Mouse (Mus musculus): Measurements from ENCODE around the gene Npm3. TPM values are rescaled to one million over a fixed set of nuclear protein-coding genes. Genes with fewer than 3 reads are reported as not detected.

The Npm3 gene
- polyA plus RNA-seq, 1 experiment: 175 TPM

DNA sequence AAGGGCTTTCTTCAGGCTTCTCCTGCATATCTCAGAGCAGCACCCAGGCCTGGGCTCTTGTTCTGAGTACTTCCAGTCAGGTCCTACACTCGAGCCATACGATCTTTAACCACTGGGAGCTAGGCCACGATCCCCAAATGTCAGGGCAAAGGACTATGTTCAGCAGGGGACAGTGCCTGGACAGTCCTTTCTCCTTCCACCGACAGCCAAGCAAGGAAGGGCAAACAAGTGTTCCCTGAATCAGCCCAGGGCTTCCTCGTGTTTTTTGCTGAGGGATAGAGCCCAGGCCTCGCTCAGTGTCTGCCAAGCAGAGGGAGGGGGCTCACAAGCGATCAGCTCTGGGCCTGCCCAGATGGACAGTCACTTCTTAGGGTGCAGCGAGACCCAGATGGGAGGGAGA is 19.3 kb downstream of the Npm3 start:
- Histone ChIP-seq H3ac (ENCODE audit: control insufficient read depth, insufficient read length, low read depth) (no peak overlapping the region), H3K79me3 (ENCODE audit: low read depth) (no peaks in the 10 kb centered on the region), H3K79me2 (ENCODE audit: control insufficient read depth, insufficient read depth) (no peaks in the 10 kb centered on the region), H3K4me3 (ENCODE audit: insufficient read depth, poor library complexity, severe bottlenecking) (no peak overlapping the region), H3K27me3 (ENCODE audit: control insufficient read depth, insufficient read depth, insufficient read length) (peaks cover 68% of the 10 kb centered on the region), H3K36me3 (ENCODE audit: control insufficient read depth, insufficient read depth) (no peaks in the 10 kb centered on the region)
- TF ChIP-seq USF1 (IDR thresholded peaks at IDR 0.05; ENCODE audit: low read depth) (no peak), MYOD1 (IDR thresholded peaks at IDR 0.05; ENCODE audit: control insufficient read depth, insufficient read length, low read depth) (no peak), MYOG (IDR thresholded peaks at IDR 0.05; ENCODE audit: control insufficient read depth, extremely low read depth, insufficient read length) (no peak), MAX (IDR thresholded peaks at IDR 0.05) (no peak), CEBPB (IDR thresholded peaks at IDR 0.05; ENCODE audit: low read depth) (no peak), FOSL1 (IDR thresholded peaks at IDR 0.05; ENCODE audit: insufficient read depth, low read length, poor library complexity, severe bottlenecking) (no peak), CTCF (IDR thresholded peaks at IDR 0.05; ENCODE audit: control insufficient read depth, insufficient read depth, insufficient read length) (no peak)

DNA sequence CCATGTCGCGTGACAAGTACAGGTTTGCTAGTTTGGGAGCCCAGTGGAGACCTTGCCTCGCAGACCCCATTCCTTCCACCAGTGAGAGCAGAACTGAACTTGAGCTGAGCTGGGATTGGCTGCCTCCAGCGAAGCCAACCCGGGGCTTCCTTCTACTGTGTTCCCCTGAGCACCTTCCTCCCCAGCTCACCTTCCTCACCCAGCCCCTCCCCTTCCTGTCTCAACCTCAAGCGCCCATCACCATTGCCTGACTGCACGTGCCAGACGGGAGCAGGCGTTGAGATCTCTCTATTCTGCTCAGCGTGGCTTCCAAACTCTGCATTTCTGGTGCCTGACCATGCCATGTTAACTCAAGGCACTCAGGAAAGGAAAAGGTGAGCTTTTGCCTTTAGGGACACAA is 22.2 kb downstream of the Npm3 start:
- Histone ChIP-seq H3ac (ENCODE audit: control insufficient read depth, insufficient read length, low read depth) (no peak overlapping the region), H3K79me2 (ENCODE audit: control insufficient read depth, insufficient read depth) (no peaks in the 10 kb centered on the region), H3K36me3 (ENCODE audit: control insufficient read depth, insufficient read depth) (no peaks in the 10 kb centered on the region), H3K4me3 (ENCODE audit: insufficient read depth, poor library complexity, severe bottlenecking) (no peak overlapping the region), H3K79me3 (ENCODE audit: low read depth) (no peaks in the 10 kb centered on the region), H3K27me3 (ENCODE audit: control insufficient read depth, insufficient read depth, insufficient read length) (peaks cover 49% of the 10 kb centered on the region)
- TF ChIP-seq MYOD1 (IDR thresholded peaks at IDR 0.05; ENCODE audit: control insufficient read depth, insufficient read length, low read depth): no peak
- no peak for TF ChIP-seq USF1 (IDR thresholded peaks at IDR 0.05; ENCODE audit: low read depth)
- no peak for TF ChIP-seq CTCF (IDR thresholded peaks at IDR 0.05; ENCODE audit: control insufficient read depth, insufficient read depth, insufficient read length)
- TF ChIP-seq FOSL1 (IDR thresholded peaks at IDR 0.05; ENCODE audit: insufficient read depth, low read length, poor library complexity, severe bottlenecking): no peak
- TF ChIP-seq MYOG (IDR thresholded peaks at IDR 0.05; ENCODE audit: control insufficient read depth, extremely low read depth, insufficient read length): no peak
- TF ChIP-seq MAX (IDR thresholded peaks at IDR 0.05): no peak
- no peak for TF ChIP-seq CEBPB (IDR thresholded peaks at IDR 0.05; ENCODE audit: low read depth)

DNA sequence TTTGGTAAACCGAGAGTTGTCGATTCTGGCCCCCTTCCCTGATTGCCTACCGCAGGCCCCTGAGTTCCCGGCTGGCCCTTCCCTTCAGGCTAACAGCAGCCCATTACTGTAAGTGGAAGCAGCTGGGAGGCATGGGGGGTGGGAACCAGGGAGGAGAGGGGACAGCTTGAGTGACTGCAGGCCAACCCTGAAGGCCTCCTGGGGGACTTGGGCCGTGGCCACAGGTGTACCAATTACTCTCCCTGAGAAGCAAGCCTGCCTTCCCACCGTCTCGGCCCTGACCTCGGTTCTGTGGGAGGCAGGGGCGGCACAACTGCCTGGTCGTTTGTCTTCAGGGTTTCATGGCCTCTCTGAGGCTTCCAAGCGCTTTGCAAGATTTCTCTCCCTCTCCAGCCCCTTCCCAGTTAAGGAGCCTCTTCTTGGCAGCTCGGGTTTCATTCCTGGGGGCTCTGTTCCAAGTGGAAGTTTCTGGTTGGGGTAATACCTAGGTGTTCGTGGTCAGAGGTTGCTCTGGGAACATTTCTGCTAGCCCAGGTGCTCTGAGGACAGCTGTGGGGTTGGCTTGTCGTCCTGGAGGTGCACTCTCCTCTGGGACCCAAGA is 23.6 kb downstream of the Npm3 start:
- Histone ChIP-seq H3K79me2 (ENCODE audit: control insufficient read depth, insufficient read depth) (no peaks in the 10 kb centered on the region), H3K27me3 (ENCODE audit: control insufficient read depth, insufficient read depth, insufficient read length) (peaks cover 37% of the 10 kb centered on the region), H3ac (ENCODE audit: control insufficient read depth, insufficient read length, low read depth) (no peak overlapping the region), H3K36me3 (ENCODE audit: control insufficient read depth, insufficient read depth) (no peaks in the 10 kb centered on the region), H3K79me3 (ENCODE audit: low read depth) (no peaks in the 10 kb centered on the region), H3K4me3 (ENCODE audit: insufficient read depth, poor library complexity, severe bottlenecking) (no peak overlapping the region)
- TF ChIP-seq MYOD1 (IDR thresholded peaks at IDR 0.05; ENCODE audit: control insufficient read depth, insufficient read length, low read depth) (no peak), USF1 (IDR thresholded peaks at IDR 0.05; ENCODE audit: low read depth) (no peak), FOSL1 (IDR thresholded peaks at IDR 0.05; ENCODE audit: insufficient read depth, low read length, poor library complexity, severe bottlenecking) (no peak), MYOG (IDR thresholded peaks at IDR 0.05; ENCODE audit: control insufficient read depth, extremely low read depth, insufficient read length) (no peak), CEBPB (IDR thresholded peaks at IDR 0.05; ENCODE audit: low read depth) (no peak), MAX (IDR thresholded peaks at IDR 0.05) (no peak), CTCF (IDR thresholded peaks at IDR 0.05; ENCODE audit: control insufficient read depth, insufficient read depth, insufficient read length) (no peak)

DNA sequence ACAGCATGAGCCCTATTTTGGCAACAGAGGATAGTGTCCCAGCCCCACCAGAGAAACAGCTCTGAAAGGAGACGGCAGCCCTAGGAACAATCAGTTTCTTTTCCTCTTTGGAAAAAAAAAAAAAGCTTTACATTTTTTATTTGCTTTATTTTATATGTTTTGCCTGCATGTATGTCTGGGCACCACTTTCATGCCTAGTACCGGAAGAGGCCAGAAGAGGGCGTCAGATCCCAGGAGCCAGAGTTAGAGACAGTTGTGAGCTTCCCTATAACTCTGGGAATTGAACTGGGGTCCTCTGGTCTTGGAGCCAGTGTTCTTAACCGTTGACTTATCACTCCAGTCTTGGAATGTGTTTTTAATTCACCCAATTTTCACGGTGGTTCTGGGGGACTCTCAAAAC is 27.2 kb downstream of the Npm3 start:
- no peaks in the 10 kb centered on the region for H3K36me3 ChIP-seq (ENCODE audit: control insufficient read depth, insufficient read depth)
- TF ChIP-seq CTCF (IDR thresholded peaks at IDR 0.05; ENCODE audit: control insufficient read depth, insufficient read depth, insufficient read length) (no peak), FOSL1 (IDR thresholded peaks at IDR 0.05; ENCODE audit: insufficient read depth, low read length, poor library complexity, severe bottlenecking) (no peak), MYOG (IDR thresholded peaks at IDR 0.05; ENCODE audit: control insufficient read depth, extremely low read depth, insufficient read length) (no peak), MAX (IDR thresholded peaks at IDR 0.05) (no peak), CEBPB (IDR thresholded peaks at IDR 0.05; ENCODE audit: low read depth) (no peak), USF1 (IDR thresholded peaks at IDR 0.05; ENCODE audit: low read depth) (no peak), MYOD1 (IDR thresholded peaks at IDR 0.05; ENCODE audit: control insufficient read depth, insufficient read length, low read depth) (no peak)
- no peak overlapping the region for H3ac ChIP-seq (ENCODE audit: control insufficient read depth, insufficient read length, low read depth)
- H3K27me3 ChIP-seq (ENCODE audit: control insufficient read depth, insufficient read depth, insufficient read length): peaks cover 17% of the 10 kb centered on the region
- no peak overlapping the region for H3K4me3 ChIP-seq (ENCODE audit: insufficient read depth, poor library complexity, severe bottlenecking)
- H3K79me2 ChIP-seq (ENCODE audit: control insufficient read depth, insufficient read depth): no peaks in the 10 kb centered on the region
- H3K79me3 ChIP-seq (ENCODE audit: low read depth): no peaks in the 10 kb centered on the region

DNA sequence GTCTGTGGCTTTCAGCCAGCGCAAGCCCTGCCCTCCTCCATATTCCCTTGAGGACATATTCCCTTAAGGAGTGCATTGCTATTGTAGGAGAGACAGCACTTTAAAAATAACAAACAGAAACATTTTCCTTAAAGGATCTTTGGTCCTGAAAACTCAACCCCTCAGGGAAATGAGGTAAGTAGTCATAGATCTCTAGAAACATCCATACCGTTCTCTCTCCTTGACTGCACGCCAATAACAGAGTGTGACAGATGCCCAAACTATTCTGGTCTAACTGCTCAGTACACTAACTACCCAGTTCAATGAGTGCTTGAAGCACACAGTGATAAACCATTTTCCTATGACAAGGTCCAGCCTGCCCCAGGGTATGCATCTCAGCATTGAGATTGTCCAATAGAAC is 31.1 kb downstream of the Npm3 start:
- no peak for TF ChIP-seq FOSL1 (IDR thresholded peaks at IDR 0.05; ENCODE audit: insufficient read depth, low read length, poor library complexity, severe bottlenecking)
- TF ChIP-seq MAX (IDR thresholded peaks at IDR 0.05): no peak
- TF ChIP-seq CTCF (IDR thresholded peaks at IDR 0.05; ENCODE audit: control insufficient read depth, insufficient read depth, insufficient read length): no peak
- TF ChIP-seq MYOD1 (IDR thresholded peaks at IDR 0.05; ENCODE audit: control insufficient read depth, insufficient read length, low read depth): no peak
- Histone ChIP-seq H3K79me3 (ENCODE audit: low read depth) (no peaks in the 10 kb centered on the region), H3K4me3 (ENCODE audit: insufficient read depth, poor library complexity, severe bottlenecking) (no peak overlapping the region), H3K79me2 (ENCODE audit: control insufficient read depth, insufficient read depth) (no peaks in the 10 kb centered on the region), H3K27me3 (ENCODE audit: control insufficient read depth, insufficient read depth, insufficient read length) (peaks cover 12% of the 10 kb centered on the region), H3ac (ENCODE audit: control insufficient read depth, insufficient read length, low read depth) (no peak overlapping the region), H3K36me3 (ENCODE audit: control insufficient read depth, insufficient read depth) (no peaks in the 10 kb centered on the region)

All from C2C12 (cell line).